Mouse (Mus musculus) urinary bladder, postnatal 10 days (tissue): ENCODE results near the gene Haghl.
"Not testable (repeated sequence)": the region's sequence is repeated elsewhere in the genome, so short reads cannot be mapped to it uniquely, and the experiment has no call there.

Source experiments
- DNase-seq: peaks from one replicate; pipeline ENCODE4 v3.0.0; 2022; ENCODE audit warnings: low spot score

Gene Haghl

GRCm38 (mm10) chr17:25818851-25819780 is 33.6 kb upstream of the Haghl start:
- no peak for DNase-seq

GRCm38 (mm10) chr17:25817662-25818061 is 32.2 kb upstream of the Haghl start:
- DNase-seq, result no peak

GRCm38 (mm10) chr17:25813471-25813870 is 28.0 kb upstream of the Haghl start:
- DNase-seq, result no peak

GRCm38 (mm10) chr17:25810890-25811289 is 25.4 kb upstream of the Haghl start:
- DNase-seq, result no peak

- DNase-seq, result no peak
Observed at GRCm38 (mm10) chr17:25809606-25810340, 24.3 kb upstream of the Haghl start.

- DNase-seq, result no peak
Observed at GRCm38 (mm10) chr17:25808789-25809605, 23.5 kb upstream of the Haghl start, which contains the start of gene Fbxl16. TSS of gene Fbxl16 (plus strand) at chr17:25809085.

GRCm38 (mm10) chr17:25808028-25808427 is 22.6 kb upstream of the Haghl start:
- no peak for DNase-seq

GRCm38 (mm10) chr17:25807452-25807851 is 22.0 kb upstream of the Haghl start:
- not testable (repeated sequence) for DNase-seq

- DNase-seq, result no peak
Observed at GRCm38 (mm10) chr17:25806507-25806906, 21.0 kb upstream of the Haghl start.

GRCm38 (mm10) chr17:25802825-25803517 is 17.5 kb upstream of the Haghl start:
- no peak for DNase-seq

GRCm38 (mm10) chr17:25801029-25801428 is 15.6 kb upstream of the Haghl start:
- DNase-seq, result no peak

- no peak for DNase-seq
Observed at GRCm38 (mm10) chr17:25796951-25797369, 11.5 kb upstream of the Haghl start, which contains the start of gene Metrn. TSS of gene Metrn (minus strand) at chr17:25797136.

- DNase-seq, result no peak
Observed at GRCm38 (mm10) chr17:25796211-25796771, 10.8 kb upstream of the Haghl start.

- no peak for DNase-seq
Observed at GRCm38 (mm10) chr17:25795609-25796092, 10.2 kb upstream of the Haghl start, which contains the start of gene AC134908.4. TSS of gene AC134908.4 (minus strand) at chr17:25795659.

GRCm38 (mm10) chr17:25794998-25795397 is 9.5 kb upstream of the Haghl start:
- DNase-seq, result no peak

GRCm38 (mm10) chr17:25794197-25794596 is 8.7 kb upstream of the Haghl start:
- no peak for DNase-seq

- no peak for DNase-seq
Observed at GRCm38 (mm10) chr17:25792615-25793014, 7.1 kb upstream of the Haghl start, which contains the start of gene Fam173a. TSS of gene Fam173a (minus strand) at chr17:25792901.

GRCm38 (mm10) chr17:25791843-25792527 is 6.5 kb upstream of the Haghl start:
- DNase-seq, result no peak

GRCm38 (mm10) chr17:25791320-25791842 is 5.9 kb upstream of the Haghl start:
- DNase-seq, result no peak
